Mouse (Mus musculus) ovary, postnatal 14 days (tissue): ENCODE measurements at regions not wholly inside any gene's neighbourhood (a gene's known extent, or its start where the extent isn't known, plus 50 kb on each side); places are given as distances from the start of the nearest gene placed in this dataset.

Experiments used
- DNase-seq: peaks from one replicate; pipeline ENCODE4 v3.0.0; 2022; ENCODE audit warnings: low spot score

- peak; percentile 5 for DNase-seq
Observed at GRCm38 (mm10) chr1:136781561-136782025, 156.9 kb downstream of the Zfp281 start.

GRCm38 (mm10) chr1:136782261-136782660 lies 157.6 kb downstream of the Zfp281 start:
- no peak for DNase-seq

DNA sequence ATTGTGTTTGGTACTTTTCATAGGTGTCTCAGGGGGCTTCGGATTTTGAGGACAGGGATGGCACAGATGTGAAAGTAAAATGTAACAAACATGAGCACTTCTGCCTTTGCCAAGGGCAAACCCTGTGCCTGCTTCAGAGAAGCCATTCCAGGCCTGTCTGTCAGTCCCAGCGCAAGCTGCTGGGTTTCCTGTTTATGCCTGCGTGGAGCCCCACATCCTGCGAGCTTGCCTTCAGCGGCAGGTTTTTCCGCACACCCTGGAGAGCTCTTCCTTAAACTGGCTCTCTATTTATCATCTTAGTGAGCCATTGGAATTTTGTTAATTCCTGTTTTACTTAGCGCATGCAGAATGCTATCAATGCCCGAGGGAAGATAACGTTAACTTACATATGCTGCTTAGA lies 159.5 kb downstream of the Zfp281 start:
- no peak for DNase-seq

DNA sequence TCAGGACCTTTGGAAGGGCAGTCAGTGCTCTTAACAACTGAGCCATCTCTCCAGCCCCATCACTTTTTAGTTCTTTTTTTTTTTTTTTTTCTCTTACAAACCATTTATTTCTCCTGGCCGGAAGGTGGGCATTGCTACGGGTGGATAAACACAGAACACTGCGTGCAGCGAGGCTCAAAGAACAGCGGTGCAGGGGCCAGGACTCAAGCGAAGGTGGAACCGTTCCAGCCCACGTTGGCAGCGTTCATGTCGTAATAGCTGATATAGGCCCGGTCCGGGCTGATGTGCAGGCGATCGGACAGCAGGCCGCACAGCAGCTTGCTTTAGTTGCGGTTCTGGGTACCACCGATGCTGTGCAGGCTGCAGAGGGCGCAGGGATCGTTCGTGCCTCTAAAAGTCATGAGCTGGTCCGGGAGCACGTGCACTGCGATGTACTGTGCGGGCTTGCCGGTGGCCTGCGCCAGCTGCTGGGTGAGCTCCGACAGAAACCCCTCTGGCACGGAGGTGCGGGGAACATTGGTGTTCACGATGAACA lies 164.3 kb downstream of the Zfp281 start:
- no peak for DNase-seq

- DNase-seq = no peak
Observed at GRCm38 (mm10) chr1:136791641-136792040, 166.9 kb downstream of the Zfp281 start.
